Mouse (Mus musculus) forebrain, embryonic 12.5 days (tissue): ENCODE results near the gene Zc3h8. TPM values are rescaled to one million over a fixed set of nuclear protein-coding genes. Genes with fewer than 3 reads are reported as not detected.

Source experiments
- ATAC-seq: fragments of 200-750 bp; cut with Nextera tagmentation; 2 replicates; pipeline ENCODE4 v1.8.0; 2017; ENCODE audit warnings: moderate TSS enrichment; ENCODE audit not compliant: low FRiP score
- H3K27ac ChIP-seq: fragments of 300-500 bp; sonication (generic); 2 replicates; pipeline ENCODE4 v1.5.1; 2016; ENCODE audit warnings: mild to moderate bottlenecking
- H3K27me3 ChIP-seq: fragments of 300-500 bp; sonication (generic); 2 replicates; pipeline ENCODE4 v1.6.1; 2016; ENCODE audit warnings: mild to moderate bottlenecking
- H3K36me3 ChIP-seq: fragments of 300-500 bp; sonication (generic); replicated peaks from 2 replicates; pipeline ENCODE4 v1.6.1; 2016; ENCODE audit warnings: mild to moderate bottlenecking
- H3K4me1 ChIP-seq: fragments of 300-500 bp; sonication (generic); 2 replicates; pipeline ENCODE4 v1.6.1; 2016
- H3K4me2 ChIP-seq: fragments of 300-500 bp; sonication (generic); 2 replicates; pipeline ENCODE4 v1.6.1; 2016; ENCODE audit warnings: mild to moderate bottlenecking, moderate library complexity
- H3K4me3 ChIP-seq: fragments of 300-500 bp; sonication (generic); replicated peaks from 2 replicates; pipeline ENCODE4 v1.5.1; 2016; ENCODE audit warnings: mild to moderate bottlenecking
- H3K9ac ChIP-seq: fragments of 300-500 bp; sonication (generic); 2 replicates; pipeline ENCODE4 v1.6.1; 2016; ENCODE audit warnings: mild to moderate bottlenecking
- H3K9me3 ChIP-seq: fragments of 300-500 bp; sonication (generic); 2 replicates; pipeline ENCODE4 v1.6.1; 2016
- WGBS: fragments of 180-500 bp; shearing (Covaris S2); methylation state at CpG from one replicate; pipeline ENCODE4 v1.1.7; 2016; 5-methylcytosine and 5-hydroxymethylcytosine counted together
- microRNA-seq: library from miRNA; unstranded; fragments of <30 nt; microRNA quantifications from one replicate; pipeline ENCODE4, GENCODE M21; 2017
- polyA plus RNA-seq: library from polyadenylated mRNA; unstranded; fragments of >200 nt; fragmentation: Nextera tagmentation; extraction: Ambion mirVana; gene quantifications from 2 replicates; pipeline ENCODE4 v1.2.1, GENCODE M21; 2016

The Zc3h8 gene
- polyA plus RNA-seq, 1 experiment from 2014 or later = 8.7 TPM

DNA sequence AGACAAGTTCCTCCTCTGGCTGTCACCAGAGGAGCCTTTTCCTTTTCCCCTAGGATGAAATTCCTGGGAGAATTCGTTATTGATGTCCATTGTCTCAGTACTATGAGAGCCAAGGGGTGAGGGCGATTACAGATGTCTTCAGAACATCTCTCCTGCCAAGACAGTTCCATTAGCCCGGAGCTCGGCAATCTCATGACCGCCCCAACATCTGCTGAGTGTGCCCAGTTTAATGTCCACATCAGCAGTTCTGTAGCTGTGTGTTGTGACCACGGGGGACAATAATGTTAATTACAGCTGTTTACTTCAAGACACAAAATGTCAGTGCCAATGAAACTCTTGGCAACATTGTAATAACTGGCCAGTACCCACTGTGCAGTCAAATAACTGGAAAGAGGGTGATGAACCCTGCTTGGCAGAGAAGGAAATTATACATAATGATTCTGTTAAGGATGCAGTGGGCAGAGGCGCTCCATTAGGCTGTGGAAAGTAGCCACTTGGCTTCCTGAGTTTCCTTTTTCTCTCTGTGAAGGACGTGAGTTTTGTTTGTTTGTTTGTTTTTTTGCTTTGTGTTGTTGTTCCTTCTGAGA, 58.6 kb downstream of the Zc3h8 start:
- Histone ChIP-seq H3K27me3 (no peaks in the 10 kb centered on the region), H3K27ac (no peak overlapping the region), H3K9me3 (no peaks in the 10 kb centered on the region), H3K4me3 (no peak overlapping the region), H3K9ac (no peak overlapping the region), H3K36me3 (no peaks in the 10 kb centered on the region), H3K4me1 (no peaks in the 10 kb centered on the region), H3K4me2 (no peak overlapping the region)
- 86% methylated on average over 8 of the region's 8 CpGs for WGBS
- no peak for ATAC-seq

DNA sequence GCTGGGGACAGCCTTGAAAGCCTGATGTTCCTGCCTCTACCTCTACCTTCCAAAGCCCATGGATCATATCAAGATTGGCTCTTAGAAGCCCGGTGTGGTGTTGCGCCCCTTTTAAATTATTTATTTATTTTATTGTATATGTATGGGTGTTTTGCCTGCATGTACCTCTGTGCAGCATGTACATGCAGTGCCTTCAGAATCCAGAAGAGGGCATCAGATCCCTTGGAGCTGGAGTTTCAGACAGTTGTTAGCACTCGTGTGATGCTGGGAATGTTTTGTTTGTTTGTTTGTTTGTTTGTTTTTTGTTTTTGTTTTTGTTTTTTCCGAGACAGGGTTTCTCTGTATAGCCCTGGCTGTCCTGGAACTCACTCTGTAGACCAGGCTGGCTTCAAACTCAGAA, 62.6 kb downstream of the Zc3h8 start:
- H3K36me3 ChIP-seq = no peaks in the 10 kb centered on the region
- H3K9me3 ChIP-seq = no peaks in the 10 kb centered on the region
- ATAC-seq = no peak
- WGBS = 66% methylated on average over 4 of the region's 4 CpGs
- H3K4me1 ChIP-seq = no peaks in the 10 kb centered on the region
- no peak overlapping the region for H3K4me2 ChIP-seq
- no peak overlapping the region for H3K9ac ChIP-seq
- H3K27ac ChIP-seq = no peak overlapping the region
- H3K27me3 ChIP-seq = no peaks in the 10 kb centered on the region
- H3K4me3 ChIP-seq = no peak overlapping the region

Small RNAs within 50 kb of the gene (microRNA-seq; reads per million reads assigned to microRNA genes)
- not detected for gene Gm22859

Other genes with a start within 250 kb of the Zc3h8 start
- 2.2 and 2.7 TPM in 2 replicates for gene Mertk, start 245.1 kb downstream of the Zc3h8 start, polyA plus RNA-seq
- gene Tmem87b, start 126.0 kb downstream of the Zc3h8 start, polyA plus RNA-seq = 29.3 and 30.8 TPM in 2 replicates
- gene Fbln7, start 81.1 kb downstream of the Zc3h8 start, polyA plus RNA-seq = 1.5 and 1.9 TPM in 2 replicates
- 4.0 and 4.5 TPM in 2 replicates for gene Zc3h6, start 23.3 kb upstream of the Zc3h8 start, polyA plus RNA-seq
- 29.1 and 30.7 TPM in 2 replicates for gene Gm10762, start 23.6 kb upstream of the Zc3h8 start, polyA plus RNA-seq
- 0.20 and 0.21 TPM in 2 replicates for gene Vinac1, start 104.1 kb upstream of the Zc3h8 start, polyA plus RNA-seq
- gene Ttl, start 121.9 kb upstream of the Zc3h8 start, polyA plus RNA-seq = 16.9 and 18.1 TPM in 2 replicates
- 27.1 and 27.9 TPM in 2 replicates for gene Polr1b, start 156.9 kb upstream of the Zc3h8 start, polyA plus RNA-seq
- gene Chchd5, start 185.6 kb upstream of the Zc3h8 start, polyA plus RNA-seq = 21.8 and 23.3 TPM in 2 replicates